In the genomic region with DNA sequence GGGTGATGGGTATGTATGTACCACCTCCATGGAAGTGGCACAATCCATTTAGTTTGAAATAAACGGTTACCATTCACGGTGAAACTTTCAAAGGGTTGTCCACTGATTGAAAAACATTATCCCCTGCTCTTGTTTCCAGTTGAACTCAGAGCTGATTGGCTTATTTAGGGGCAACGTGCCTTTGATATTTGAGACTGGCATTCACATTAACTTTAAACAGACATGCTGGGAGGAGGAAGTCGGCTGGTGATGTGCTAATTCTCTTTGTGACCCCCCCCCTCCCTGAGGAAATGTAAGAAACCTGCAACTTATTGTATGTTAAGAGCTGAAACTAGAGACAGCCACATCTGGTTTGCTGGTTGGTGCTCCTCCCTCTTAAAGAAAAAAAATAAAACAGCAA, we compare ENCODE assay signal across 15 mouse cellular contexts.
DNase-seq lines count a peak whose midpoint lies in the region; ATAC-seq lines count a peak whose summit lies in the region.
"Had no signal": no experiment of that assay in that cellular context is flagged by ENCODE, and none has a peak within 500 bp of the region (broad histone marks: within the 10 kb centered on the region; RNA-seq: fewer than 3 reads in every experiment).

No protein-coding gene starts in this region.

- no peaks in the 10 kb centered on the region for H3K9me3 ChIP-seq in heart, embryonic 11.5 days (replicated peaks; ENCODE audit: control insufficient read depth, low read length)
- no peaks in the 10 kb centered on the region for H3K9me3 ChIP-seq in forebrain, embryonic 14.5 days (replicated peaks; ENCODE audit: control insufficient read depth, low read length)
- H3K9me3 ChIP-seq in midbrain, embryonic 10.5 days (replicated peaks) = no peaks in the 10 kb centered on the region
- H3K9me3 ChIP-seq: liver, embryonic 15.5 days had no signal

- no peak for ATAC-seq in heart, embryonic 11.5 days (replicated peaks; ENCODE audit: insufficient number of reproducible peaks, low FRiP score, low TSS enrichment)
- ATAC-seq in forebrain, embryonic 14.5 days = no peak
- ATAC-seq: activated CD4-positive, CD25-positive, alpha-beta regulatory T cell, adult 4 months had no signal

- H3K4me3 ChIP-seq in heart, embryonic 11.5 days (ENCODE audit: low read depth, low read length) = no peak overlapping the region
- H3K4me3 ChIP-seq in forebrain, embryonic 14.5 days (ENCODE audit: low read depth, low read length) = no peak overlapping the region
- peak overlapping the region; percentile 31 for H3K4me3 ChIP-seq in midbrain, embryonic 10.5 days
- H3K4me3 ChIP-seq: liver, embryonic 15.5 days; megakaryocyte, embryonic 14.5 days had no signal

- peak overlapping the region; percentile 11; the same call in 1 of the 2 replicates for H3K4me2 ChIP-seq in heart, embryonic 11.5 days
- H3K4me2 ChIP-seq in forebrain, embryonic 14.5 days (ENCODE audit: low read length) = peak overlapping the region; percentile 33; the same call in 1 of the 2 replicates
- H3K4me2 ChIP-seq: liver, embryonic 15.5 days had no signal

- peaks cover 3% of the 10 kb centered on the region; the same call in 1 of the 2 replicates for H3K27me3 ChIP-seq in heart, embryonic 11.5 days (ENCODE audit: control insufficient read depth, insufficient read depth, low read length)
- no peaks in the 10 kb centered on the region for H3K27me3 ChIP-seq in forebrain, embryonic 14.5 days (replicated peaks; ENCODE audit: control insufficient read depth, insufficient read depth, low read length)
- H3K27me3 ChIP-seq in midbrain, embryonic 10.5 days (ENCODE audit: low read depth, poor library complexity, severe bottlenecking) = peaks cover 13% of the 10 kb centered on the region
- H3K27me3 ChIP-seq: liver, embryonic 15.5 days; megakaryocyte, embryonic 14.5 days had no signal

- H3K27ac ChIP-seq in heart, embryonic 11.5 days (ENCODE audit: low read depth, low read length) = no peak overlapping the region
- H3K27ac ChIP-seq in forebrain, embryonic 14.5 days (ENCODE audit: low read depth, low read length) = no peak overlapping the region
- H3K27ac ChIP-seq in midbrain, embryonic 10.5 days (replicated peaks) = no peak overlapping the region
- H3K27ac ChIP-seq: liver, embryonic 15.5 days; stomach, postnatal 0 days had no signal

- 6% methylated on average over 4 of the region's 4 CpGs for WGBS in heart, embryonic 11.5 days (ENCODE audit: insufficient replicate concordance)
- 0% methylated on average over 4 of the region's 4 CpGs for WGBS in forebrain, embryonic 14.5 days
- WGBS in midbrain, embryonic 10.5 days = 3% methylated on average over 4 of the region's 4 CpGs

- no peak overlapping the region for H3K9ac ChIP-seq in heart, embryonic 11.5 days (ENCODE audit: low read depth, low read length)
- H3K9ac ChIP-seq in forebrain, embryonic 14.5 days (ENCODE audit: low read length) = no peak overlapping the region
- H3K9ac ChIP-seq: liver, embryonic 15.5 days had no signal

- H3K36me3 ChIP-seq in heart, embryonic 11.5 days (ENCODE audit: control insufficient read depth, insufficient read depth, low read length) = no peaks in the 10 kb centered on the region
- no peaks in the 10 kb centered on the region for H3K36me3 ChIP-seq in forebrain, embryonic 14.5 days (ENCODE audit: control insufficient read depth, insufficient read depth, low read length)
- H3K36me3 ChIP-seq in midbrain, embryonic 10.5 days = no peaks in the 10 kb centered on the region
- H3K36me3 ChIP-seq: liver, embryonic 15.5 days had no signal

- H3K4me1 ChIP-seq in heart, embryonic 11.5 days (ENCODE audit: control insufficient read depth, insufficient read depth, low read length) = no peaks in the 10 kb centered on the region
- H3K4me1 ChIP-seq in forebrain, embryonic 14.5 days (ENCODE audit: control insufficient read depth, insufficient read depth, low read length) = peaks cover 8% of the 10 kb centered on the region; the same call in 1 of the 2 replicates
- peaks cover 13% of the 10 kb centered on the region for H3K4me1 ChIP-seq in midbrain, embryonic 10.5 days
- H3K4me1 ChIP-seq: liver, embryonic 15.5 days; megakaryocyte, embryonic 14.5 days had no signal

- no peak for DNase-seq in heart, adult 11 months
- peak; percentile 80 for DNase-seq in embryo, embryonic 10.5 days (ENCODE audit: low spot score)
- DNase-seq in forebrain, embryonic 14.5 days (ENCODE audit: low spot score) = no peak
- no peak for DNase-seq in midbrain, embryonic 10.5 days (ENCODE audit: low spot score)
- DNase-seq in testis, postnatal 10 days (ENCODE audit: low spot score) = no peak
- DNase-seq in left cerebral cortex, adult 18-20 months (ENCODE audit: low spot score in 2 of 2) = no peak
- DNase-seq in adrenal gland, postnatal 25 days = no peak
- DNase-seq: kidney, adult 9 months; layer of hippocampus, postnatal 36 days; right cerebral cortex, postnatal 4 days had no signal
